Mouse (Mus musculus): ENCODE measurements at regions not wholly inside any gene's neighbourhood (a gene's known extent, or its start where the extent isn't known, plus 50 kb on each side); places are given as distances from the start of the nearest gene placed in this dataset.

GRCm38 (mm10) chr6:93076681-93077080 lies 133.4 kb upstream of the Adamts9 start:
- Histone ChIP-seq H3K27me3 (no peaks in the 10 kb centered on the region), H3K27ac (replicated peaks) (no peak overlapping the region), H3K4me1 (replicated peaks) (no peaks in the 10 kb centered on the region), H3K4me3 (no peak overlapping the region), H3K36me3 (no peaks in the 10 kb centered on the region), H3K9me3 (no peaks in the 10 kb centered on the region), H3K9ac (no peak overlapping the region), H3K4me2 (no peak overlapping the region)
- WGBS: 94% methylated on average over 1 of the region's 1 CpGs
- no peak for ATAC-seq (ENCODE audit: low read depth)

- ATAC-seq (ENCODE audit: low read depth): no peak
- no peak overlapping the region for H3K27ac ChIP-seq (replicated peaks)
- H3K36me3 ChIP-seq: no peaks in the 10 kb centered on the region
- H3K4me2 ChIP-seq: no peak overlapping the region
- H3K9ac ChIP-seq: no peak overlapping the region
- no peaks in the 10 kb centered on the region for H3K4me1 ChIP-seq (replicated peaks)
- no peak overlapping the region for H3K4me3 ChIP-seq
- no peaks in the 10 kb centered on the region for H3K9me3 ChIP-seq
- 49% methylated on average over 5 of the region's 5 CpGs for WGBS
- no peaks in the 10 kb centered on the region for H3K27me3 ChIP-seq
Measured at GRCm38 (mm10) chr6:93075867-93076266, 132.6 kb upstream of the Adamts9 start.

- WGBS: 75% methylated on average over 4 of the region's 4 CpGs
- Histone ChIP-seq H3K4me1 (replicated peaks) (no peaks in the 10 kb centered on the region), H3K27ac (replicated peaks) (no peak overlapping the region), H3K27me3 (no peaks in the 10 kb centered on the region), H3K9ac (no peak overlapping the region), H3K4me3 (no peak overlapping the region), H3K9me3 (no peaks in the 10 kb centered on the region), H3K36me3 (no peaks in the 10 kb centered on the region), H3K4me2 (no peak overlapping the region)
- no peak for ATAC-seq (ENCODE audit: low read depth)
Measured at GRCm38 (mm10) chr6:93075011-93075410, 131.7 kb upstream of the Adamts9 start.

GRCm38 (mm10) chr6:93070916-93071315 lies 127.6 kb upstream of the Adamts9 start:
- H3K27ac ChIP-seq (replicated peaks): no peak overlapping the region
- no peaks in the 10 kb centered on the region for H3K27me3 ChIP-seq
- no peak overlapping the region for H3K4me3 ChIP-seq
- no peak for ATAC-seq (ENCODE audit: low read depth)
- WGBS: 85% methylated on average over 5 of the region's 5 CpGs
- no peak overlapping the region for H3K9ac ChIP-seq
- H3K4me1 ChIP-seq (replicated peaks): peaks cover 13% of the 10 kb centered on the region
- H3K36me3 ChIP-seq: no peaks in the 10 kb centered on the region
- no peak overlapping the region for H3K4me2 ChIP-seq
- H3K9me3 ChIP-seq: no peaks in the 10 kb centered on the region

GRCm38 (mm10) chr6:93067808-93068207 lies 124.5 kb upstream of the Adamts9 start:
- no peak overlapping the region for H3K27ac ChIP-seq (replicated peaks)
- H3K36me3 ChIP-seq: no peaks in the 10 kb centered on the region
- H3K9me3 ChIP-seq: no peaks in the 10 kb centered on the region
- WGBS: 93% methylated on average over 5 of the region's 5 CpGs
- H3K4me2 ChIP-seq: no peak overlapping the region
- H3K9ac ChIP-seq: no peak overlapping the region
- no peak overlapping the region for H3K4me3 ChIP-seq
- H3K27me3 ChIP-seq: no peaks in the 10 kb centered on the region
- no peak for ATAC-seq (ENCODE audit: low read depth)
- H3K4me1 ChIP-seq (replicated peaks): peaks cover 24% of the 10 kb centered on the region

- H3K4me2 ChIP-seq: peak overlapping the region; percentile 40
- no peaks in the 10 kb centered on the region for H3K9me3 ChIP-seq
- peaks cover 32% of the 10 kb centered on the region for H3K4me1 ChIP-seq (replicated peaks)
- no peaks in the 10 kb centered on the region for H3K36me3 ChIP-seq
- no peak overlapping the region for H3K4me3 ChIP-seq
- ATAC-seq (ENCODE audit: low read depth): peak; percentile 72
- H3K27me3 ChIP-seq: no peaks in the 10 kb centered on the region
- H3K9ac ChIP-seq: 0 out of 2 replicates have a peak overlapping the region, but pooled peaks have one; percentile 9
- H3K27ac ChIP-seq (replicated peaks): peak overlapping the region; percentile 66
- 6% methylated on average over 11 of the region's 11 CpGs for WGBS
Measured at GRCm38 (mm10) chr6:93066553-93067376, 123.5 kb upstream of the Adamts9 start.

- 40% methylated on average over 12 of the region's 12 CpGs for WGBS
- peak overlapping the region; percentile 40 for H3K4me2 ChIP-seq
- ATAC-seq (ENCODE audit: low read depth): 0 out of 2 replicates have a peak, but pooled peaks have one; percentile 19
Measured at GRCm38 (mm10) chr6:93065917-93066552, 122.7 kb upstream of the Adamts9 start.

GRCm38 (mm10) chr6:93065366-93065765 lies 122.1 kb upstream of the Adamts9 start:
- no peak overlapping the region for H3K4me2 ChIP-seq
- no peaks in the 10 kb centered on the region for H3K9me3 ChIP-seq
- H3K27ac ChIP-seq (replicated peaks): no peak overlapping the region
- 49% methylated on average over 6 of the region's 6 CpGs for WGBS
- no peak overlapping the region for H3K9ac ChIP-seq
- ATAC-seq (ENCODE audit: low read depth): no peak
- no peaks in the 10 kb centered on the region for H3K36me3 ChIP-seq
- H3K27me3 ChIP-seq: no peaks in the 10 kb centered on the region
- H3K4me1 ChIP-seq (replicated peaks): peaks cover 32% of the 10 kb centered on the region
- no peak overlapping the region for H3K4me3 ChIP-seq

More at GRCm38 (mm10) chr6:93065917-93066552, 122.7 kb upstream of the Adamts9 start:
- Histone ChIP-seq H3K27ac (replicated peaks) (peak overlapping the region; percentile 66), H3K9ac (0 out of 2 replicates have a peak overlapping the region, but pooled peaks have one; percentile 9), H3K9me3 (no peaks in the 10 kb centered on the region), H3K36me3 (no peaks in the 10 kb centered on the region), H3K4me3 (no peak overlapping the region), H3K27me3 (no peaks in the 10 kb centered on the region), H3K4me1 (replicated peaks) (peaks cover 32% of the 10 kb centered on the region)

- 88% methylated on average over 7 of the region's 7 CpGs for WGBS
- no peak overlapping the region for H3K9ac ChIP-seq
- no peak overlapping the region for H3K27ac ChIP-seq (replicated peaks)
- H3K4me1 ChIP-seq (replicated peaks): peaks cover 32% of the 10 kb centered on the region
- no peaks in the 10 kb centered on the region for H3K36me3 ChIP-seq
- no peak for ATAC-seq (ENCODE audit: low read depth)
- H3K27me3 ChIP-seq: no peaks in the 10 kb centered on the region
- no peak overlapping the region for H3K4me3 ChIP-seq
- H3K9me3 ChIP-seq: no peaks in the 10 kb centered on the region
- H3K4me2 ChIP-seq: no peak overlapping the region
Measured at GRCm38 (mm10) chr6:93064366-93064765, 121.1 kb upstream of the Adamts9 start.

- Histone ChIP-seq H3K4me1 (replicated peaks) (peaks cover 27% of the 10 kb centered on the region), H3K4me2 (no peak overlapping the region), H3K9ac (no peak overlapping the region), H3K36me3 (no peaks in the 10 kb centered on the region), H3K9me3 (no peaks in the 10 kb centered on the region), H3K27ac (replicated peaks) (no peak overlapping the region), H3K27me3 (no peaks in the 10 kb centered on the region), H3K4me3 (no peak overlapping the region)
- 75% methylated on average over 3 of the region's 3 CpGs for WGBS
- ATAC-seq (ENCODE audit: low read depth): no peak
Measured at GRCm38 (mm10) chr6:93061741-93062140, 118.4 kb upstream of the Adamts9 start.

- no peak overlapping the region for H3K27ac ChIP-seq (replicated peaks)
- H3K27me3 ChIP-seq: no peaks in the 10 kb centered on the region
- no peak overlapping the region for H3K9ac ChIP-seq
- H3K4me3 ChIP-seq: no peak overlapping the region
- H3K9me3 ChIP-seq: no peaks in the 10 kb centered on the region
- no peaks in the 10 kb centered on the region for H3K36me3 ChIP-seq
- no peaks in the 10 kb centered on the region for H3K4me1 ChIP-seq (replicated peaks)
- H3K4me2 ChIP-seq: no peak overlapping the region
- WGBS: 58% methylated on average over 2 of the region's 2 CpGs
- no peak for ATAC-seq (ENCODE audit: low read depth)
Measured at GRCm38 (mm10) chr6:93045524-93045923, 102.2 kb upstream of the Adamts9 start.

- no peaks in the 10 kb centered on the region for H3K36me3 ChIP-seq
- WGBS: 88% methylated on average over 3 of the region's 3 CpGs
- no peak overlapping the region for H3K4me3 ChIP-seq
- no peak overlapping the region for H3K9ac ChIP-seq
- no peak overlapping the region for H3K4me2 ChIP-seq
- 0 out of 2 replicates have a peak, but pooled peaks cover 5% of the 10 kb centered on the region for H3K9me3 ChIP-seq
- no peak overlapping the region for H3K27ac ChIP-seq (replicated peaks)
- H3K27me3 ChIP-seq: no peaks in the 10 kb centered on the region
- ATAC-seq (ENCODE audit: low read depth): no peak
- H3K4me1 ChIP-seq (replicated peaks): no peaks in the 10 kb centered on the region
Measured at GRCm38 (mm10) chr6:93041041-93041440, 97.7 kb upstream of the Adamts9 start.

All from neural tube, embryonic 13.5 days (tissue).